Mouse (Mus musculus) cortical plate, adult 2 months (tissue): ENCODE data around the gene Hacd3.
"Not testable (repeated sequence)": the region's sequence is repeated elsewhere in the genome, so short reads cannot be mapped to it uniquely, and the experiment has no call there.

ENCODE experiments used
- CTCF ChIP-seq: fragments of 200-500 bp; IDR thresholded peaks from 2 replicates; pipeline ENCODE4 v1.5.1; 2011; ENCODE audit warnings: mild to moderate bottlenecking, control low read depth, low read length; ENCODE audit not compliant: insufficient read depth; ENCODE audit errors: extremely low read depth
- POLR2A ChIP-seq: fragments of 200-500 bp; IDR thresholded peaks from 2 replicates; pipeline ENCODE4 v1.6.1; 2011; ENCODE audit warnings: mild to moderate bottlenecking, low read length, control low read depth; ENCODE audit not compliant: insufficient read depth; ENCODE audit errors: extremely low read depth

DNA sequence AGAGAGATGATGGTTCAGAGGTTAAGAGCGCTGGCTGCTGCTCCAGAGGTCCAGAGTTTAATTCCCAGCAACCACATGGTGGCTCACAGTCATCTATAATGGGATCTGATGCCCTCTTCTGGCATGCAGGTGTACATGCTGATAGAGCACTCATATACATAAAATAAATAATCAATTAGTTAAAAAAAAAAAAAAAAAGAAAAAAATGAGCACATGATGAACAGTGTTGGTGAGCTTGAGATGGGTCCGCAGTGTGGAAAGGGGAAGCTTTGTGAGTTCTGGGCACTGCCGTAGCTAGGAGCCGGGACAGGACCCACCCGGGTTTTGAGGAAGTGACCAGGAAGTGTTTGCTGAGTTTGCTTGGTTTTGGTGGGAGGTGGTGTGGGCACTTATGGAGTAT, 9.9 kb upstream of the Hacd3 start:
- TF ChIP-seq CTCF, POLR2A: not testable (repeated sequence)
